Mouse (Mus musculus) testis, adult 10 weeks (tissue): ENCODE data around the gene Tmem254b. TPM values are rescaled to one million over a fixed set of nuclear protein-coding genes. Genes with fewer than 3 reads are reported as not detected.

Experiments
- polyA plus RNA-seq: library from polyadenylated mRNA; stranded (reverse); fragments of 350-450 nt; fragmentation: Illumina TruSeq; extraction: RNeasy Lipid Tissue Mini Kit (QIAGEN cat#74804); gene quantifications from one replicate; pipeline ENCODE4 v1.2.3, GENCODE M21; 2014; ENCODE audit warnings: low read depth, low replicate concordance

Tmem254b gene
- 4.2 TPM for polyA plus RNA-seq

DNA sequence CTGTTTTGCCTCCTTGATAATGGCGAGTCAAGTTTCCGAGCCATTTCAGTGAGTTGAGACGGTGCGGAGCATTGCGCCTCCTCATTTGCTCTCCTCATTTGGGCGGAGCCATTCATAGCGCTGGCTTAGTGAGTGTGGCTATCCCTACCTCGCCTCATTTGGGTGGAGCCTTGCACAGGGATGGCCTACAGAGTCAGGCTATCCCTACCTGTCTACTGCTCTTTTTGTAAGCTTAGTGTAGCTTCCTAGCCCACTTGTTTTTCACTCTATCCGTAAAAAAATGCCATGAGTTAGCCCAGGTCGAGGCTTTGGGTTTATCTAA is at the start of gene Tmem254b:
Gene Tmem254b, minus strand, starts transcription at position 116 of the 322 bp plus-strand sequence.

GRCm38 (mm10) chr14:26182380-26182779 is 24.5 kb downstream of the Tmem254b start, which contains the start of gene Plac9b:
Gene Plac9b (minus strand): TSS chr14:26182480.

Other genes with a start within 250 kb of the Tmem254b start
- gene Duxbl1, start 228.5 kb downstream of the Tmem254b start, polyA plus RNA-seq: not detected
- 1.0 TPM for gene Gm9780, start 164.3 kb downstream of the Tmem254b start, polyA plus RNA-seq
- 2.5 TPM for gene Tmem254c, start 139.7 kb downstream of the Tmem254b start, polyA plus RNA-seq
- gene Cphx2, start 125.5 kb downstream of the Tmem254b start, polyA plus RNA-seq: not detected
- gene Cphx3, start 124.7 kb downstream of the Tmem254b start, polyA plus RNA-seq: not detected
- gene Duxbl2, start 88.7 kb downstream of the Tmem254b start, polyA plus RNA-seq: not detected
- gene Plac9b, start 24.6 kb downstream of the Tmem254b start, polyA plus RNA-seq: not detected
- 0.14 TPM for gene Duxbl3, start 50.9 kb upstream of the Tmem254b start, polyA plus RNA-seq